Mouse (Mus musculus) thymus, adult 2 months (tissue): ENCODE measurements around the gene Svop. TPM values are rescaled to one million over a fixed set of nuclear protein-coding genes. Genes with fewer than 3 reads are reported as not detected.

Source experiments
- DNase-seq: peaks from one replicate; pipeline ENCODE4 v3.0.0; 2021
- H3K27ac ChIP-seq: fragments of 200-500 bp; 2 replicates; pipeline ENCODE4 v1.5.1; 2012; ENCODE audit warnings: low read length, control low read depth; ENCODE audit not compliant: control insufficient read depth, insufficient read depth
- H3K27me3 ChIP-seq: fragments of 200-500 bp; 2 replicates; pipeline ENCODE4 v1.6.1; 2012; ENCODE audit warnings: mild to moderate bottlenecking, low read length, moderate library complexity, mixed read lengths; ENCODE audit not compliant: control insufficient read depth, insufficient read depth
- H3K36me3 ChIP-seq: fragments of 200-500 bp; 2 replicates; pipeline ENCODE4 v1.6.1; 2012; ENCODE audit warnings: mild to moderate bottlenecking, low read length, moderate library complexity; ENCODE audit not compliant: control insufficient read depth, insufficient read depth
- H3K4me1 ChIP-seq: fragments of 200-500 bp; replicated peaks from 2 replicates; pipeline ENCODE4 v1.6.1; 2012; ENCODE audit warnings: low read length; ENCODE audit not compliant: control insufficient read depth, insufficient read depth
- H3K4me3 ChIP-seq: fragments of 200-500 bp; 2 replicates; pipeline ENCODE4 v1.5.1; 2012; ENCODE audit warnings: mild to moderate bottlenecking, low read length, control low read depth, moderate library complexity; ENCODE audit not compliant: control insufficient read depth, insufficient read depth
- CTCF ChIP-seq: fragments of 200-500 bp; IDR thresholded peaks from 2 replicates; pipeline ENCODE4 v1.5.1; 2012; ENCODE audit warnings: mild to moderate bottlenecking, control low read depth, low read length, moderate library complexity, borderline replicate concordance; ENCODE audit not compliant: control insufficient read depth, poor library complexity, insufficient read depth; ENCODE audit errors: extremely low read depth
- POLR2A ChIP-seq: fragments of 200-500 bp; IDR thresholded peaks from 2 replicates; pipeline ENCODE4 v1.6.1; 2012; ENCODE audit warnings: mild to moderate bottlenecking, low read length, control low read depth, moderate library complexity; ENCODE audit not compliant: control insufficient read depth, poor library complexity, insufficient read depth; ENCODE audit errors: extremely low read depth
- WGBS: fragments of 180-500 bp; shearing (Covaris S2); methylation state at CpG from one replicate; pipeline ENCODE4 v1.1.7; 2018; 5-methylcytosine and 5-hydroxymethylcytosine counted together
- polyA plus RNA-seq: library from polyadenylated mRNA; depleted of rRNA; stranded (reverse); fragments of >200 nt; gene quantifications from 2 replicates; pipeline ENCODE4 v1.2.3, GENCODE M21; 2012

Gene Svop
- polyA plus RNA-seq, 1 experiment = 0.05 TPM

DNA sequence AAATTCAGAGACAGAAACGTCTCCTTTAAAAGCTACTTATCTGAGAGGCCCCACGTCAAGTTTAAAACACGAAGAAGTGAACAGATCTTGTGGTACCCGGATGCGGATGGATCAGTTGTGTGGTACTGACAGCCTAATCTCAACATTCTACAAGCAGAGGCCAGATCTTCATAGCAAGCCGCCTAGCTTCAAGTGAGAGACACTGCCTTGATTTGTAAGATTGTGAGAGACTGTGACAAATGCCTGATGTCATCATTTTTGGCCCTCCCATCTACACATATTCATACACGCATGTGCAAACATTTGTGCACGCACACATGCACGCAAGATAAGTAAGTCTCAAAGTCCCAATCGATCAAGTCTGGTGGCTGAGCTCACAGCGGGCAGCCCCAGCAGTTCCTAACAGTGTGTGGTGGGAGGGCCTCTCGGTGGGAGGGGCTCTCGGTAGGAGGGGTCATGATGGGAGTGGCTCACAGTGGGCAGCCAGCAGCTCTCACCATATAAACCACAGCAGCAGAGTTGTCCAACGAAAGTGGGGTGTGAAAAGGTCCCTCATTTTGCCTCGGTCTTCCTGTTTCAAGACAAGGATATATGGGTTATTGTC lies 49.9 kb downstream of the Svop start:
- TF ChIP-seq CTCF = no peak
- Histone ChIP-seq H3K27ac (no peak overlapping the region), H3K27me3 (no peaks in the 10 kb centered on the region), H3K36me3 (no peaks in the 10 kb centered on the region), H3K4me1 (no peaks in the 10 kb centered on the region), H3K4me3 (no peak overlapping the region)
- DNase-seq = peak; percentile 6
- WGBS = 21% methylated on average over 15 of the region's 15 CpGs

DNA sequence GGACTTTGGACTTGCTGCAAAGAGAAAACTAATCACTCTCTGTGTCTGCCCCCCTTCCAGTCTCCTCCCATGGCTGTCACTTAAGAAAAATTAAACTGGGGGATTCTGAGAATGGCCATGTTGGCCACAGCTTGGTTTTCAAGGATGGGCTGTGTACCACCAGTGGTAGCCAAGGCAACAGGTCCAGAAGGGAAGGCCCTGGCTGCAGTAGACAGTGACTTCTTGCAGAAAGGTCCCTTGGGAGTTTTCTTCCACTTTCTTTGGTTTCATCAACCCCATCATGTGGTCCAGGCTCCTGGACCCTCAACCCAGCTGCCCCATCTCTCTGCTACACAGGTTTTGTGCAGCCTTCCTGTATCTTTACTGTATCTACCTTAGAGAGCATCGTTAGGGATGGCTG lies 50.5 kb downstream of the Svop start:
- 80% methylated on average over 1 of the region's 1 CpGs for WGBS
- no peak overlapping the region for H3K27ac ChIP-seq

DNA sequence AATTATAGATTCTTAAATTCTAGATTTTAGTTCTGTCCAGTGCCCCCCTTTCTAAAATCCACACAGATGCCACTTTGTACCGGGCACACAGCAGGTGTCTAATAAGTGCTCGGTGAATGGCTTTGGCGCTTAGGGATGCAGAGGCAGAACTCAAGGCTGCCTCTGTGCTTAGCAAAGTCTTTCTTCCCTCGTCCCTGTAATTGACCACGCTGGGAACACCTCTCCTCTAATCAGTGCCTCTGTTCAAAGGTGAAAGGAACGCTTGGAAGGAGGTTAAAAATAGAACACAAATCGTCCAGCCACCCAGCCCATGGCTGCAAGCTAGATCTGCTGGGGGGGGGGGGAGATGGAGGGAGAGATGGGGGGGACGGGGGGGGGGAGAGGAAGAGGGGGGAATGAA lies 50.9 kb downstream of the Svop start:
- WGBS = 51% methylated on average over 7 of the region's 8 CpGs
- DNase-seq = no peak
- H3K27me3 ChIP-seq = no peaks in the 10 kb centered on the region

More for the DNA sequence above, 50.5 kb downstream of the Svop start:
- H3K27me3 ChIP-seq = no peaks in the 10 kb centered on the region
- no peak for TF ChIP-seq POLR2A
- no peak for DNase-seq
- H3K4me3 ChIP-seq = no peak overlapping the region
- no peaks in the 10 kb centered on the region for H3K36me3 ChIP-seq
- H3K4me1 ChIP-seq = no peaks in the 10 kb centered on the region

DNA sequence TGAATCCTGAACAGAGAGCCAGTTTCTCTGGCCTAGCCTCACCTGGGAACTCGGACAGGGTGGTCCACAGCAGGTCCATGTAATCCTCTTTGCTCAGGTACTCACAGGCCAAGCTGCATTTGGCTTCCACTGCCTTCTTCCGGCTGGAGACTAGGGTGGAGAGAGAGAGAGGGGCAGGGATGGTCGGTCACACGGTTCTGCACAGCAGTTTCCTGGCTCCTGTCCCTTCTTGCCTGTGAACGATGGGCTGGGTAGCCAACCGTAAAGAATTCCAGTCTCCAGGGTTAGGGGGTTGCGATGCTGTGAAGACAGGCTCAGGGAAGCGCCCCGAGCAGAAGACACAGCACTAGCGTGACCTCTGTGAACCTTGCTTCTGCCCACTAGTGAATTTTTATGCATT lies 56.3 kb downstream of the Svop start:
- no peak overlapping the region for H3K4me3 ChIP-seq
- no peaks in the 10 kb centered on the region for H3K4me1 ChIP-seq
- WGBS = 85% methylated on average over 10 of the region's 10 CpGs
- H3K27me3 ChIP-seq = no peaks in the 10 kb centered on the region
- no peaks in the 10 kb centered on the region for H3K36me3 ChIP-seq
- H3K27ac ChIP-seq = no peak overlapping the region
- no peak for TF ChIP-seq CTCF
- TF ChIP-seq POLR2A = no peak
- DNase-seq = no peak

More for the DNA sequence above, 50.9 kb downstream of the Svop start:
- no peak overlapping the region for H3K4me3 ChIP-seq
- no peaks in the 10 kb centered on the region for H3K4me1 ChIP-seq
- no peaks in the 10 kb centered on the region for H3K36me3 ChIP-seq
- TF ChIP-seq CTCF (no peak), POLR2A (no peak)
- no peak overlapping the region for H3K27ac ChIP-seq

DNA sequence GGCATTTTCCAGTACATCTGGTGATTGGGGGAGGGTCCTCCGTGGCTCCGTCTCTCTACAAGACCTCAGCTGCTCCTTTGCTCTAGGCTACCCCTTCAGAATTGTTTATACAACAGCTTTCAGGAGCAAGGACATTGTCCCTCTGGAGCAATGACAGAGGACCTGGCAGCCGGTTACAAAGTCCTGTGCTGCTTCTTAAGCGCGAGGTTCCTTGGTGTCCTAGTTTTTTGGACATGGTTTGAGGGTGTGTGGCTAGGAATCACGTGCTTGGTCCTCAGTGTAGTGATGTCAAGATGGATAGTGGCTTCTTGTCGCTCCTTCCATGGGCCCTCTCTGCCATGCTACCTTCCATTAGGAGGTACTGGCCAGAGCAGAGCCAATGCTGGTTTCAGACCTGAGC lies 57.0 kb downstream of the Svop start:
- WGBS = 90% methylated on average over 7 of the region's 7 CpGs
- TF ChIP-seq POLR2A (no peak), CTCF (no peak)
- H3K27ac ChIP-seq = no peak overlapping the region
- no peak overlapping the region for H3K4me3 ChIP-seq
- DNase-seq = no peak
- H3K27me3 ChIP-seq = no peaks in the 10 kb centered on the region
- no peaks in the 10 kb centered on the region for H3K4me1 ChIP-seq
- no peaks in the 10 kb centered on the region for H3K36me3 ChIP-seq

DNA sequence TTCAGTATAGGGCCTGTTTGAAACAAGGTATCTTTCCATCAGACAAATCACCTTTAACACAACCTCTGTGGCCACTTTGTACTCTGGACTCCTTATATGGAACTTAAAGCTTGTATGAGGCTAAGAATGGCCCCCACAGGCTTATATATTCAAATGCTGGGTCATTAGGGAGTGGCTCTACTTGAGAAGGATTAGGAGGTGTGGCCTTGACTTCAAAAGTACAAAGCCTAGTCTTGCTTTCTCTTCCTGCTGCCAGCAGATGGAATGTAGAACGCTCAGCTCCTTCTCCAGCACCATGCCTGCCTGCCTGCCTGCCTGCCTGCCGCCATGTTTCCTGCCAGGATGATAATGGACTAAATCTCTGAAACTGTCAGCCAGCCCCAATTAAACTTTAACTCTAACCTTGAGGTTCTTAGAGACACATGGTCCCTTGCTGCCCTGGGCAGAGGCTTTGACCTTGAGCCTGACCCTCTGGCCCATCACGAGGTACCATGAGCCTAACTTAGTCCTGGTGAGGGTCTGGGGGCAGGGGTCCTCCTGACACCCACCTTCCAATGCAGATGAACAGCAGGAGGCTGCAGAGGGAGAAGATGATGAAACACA lies 59.1 kb downstream of the Svop start:
- no peak for DNase-seq

DNA sequence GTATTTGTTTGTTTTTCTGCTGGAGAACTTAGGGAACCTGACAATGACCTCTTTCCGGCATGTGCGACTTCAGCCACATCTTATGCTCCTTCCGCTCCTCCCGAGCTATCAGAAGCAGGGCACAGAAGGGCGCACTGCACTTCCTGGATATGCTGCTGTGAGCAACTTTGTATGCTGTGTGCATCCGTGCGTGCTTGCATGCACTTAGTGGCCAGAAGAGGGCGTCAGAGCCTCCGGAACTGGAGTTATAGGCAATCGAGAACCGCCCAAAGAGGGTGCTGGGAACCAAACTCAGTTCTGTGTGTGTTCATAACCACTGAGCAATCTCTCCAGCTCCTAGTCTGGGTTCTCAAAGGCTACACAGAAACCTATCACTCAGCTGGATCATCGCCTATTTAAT lies 60.7 kb downstream of the Svop start:
- whole genome bisulfite sequencing = 93% methylated on average over 12 of the region's 12 CpGs
- H3K27ac ChIP-seq = no peak overlapping the region
- H3K4me1 ChIP-seq = no peaks in the 10 kb centered on the region
- no peaks in the 10 kb centered on the region for H3K36me3 ChIP-seq
- TF ChIP-seq CTCF (no peak), POLR2A (no peak)
- DNase-seq = no peak
- H3K27me3 ChIP-seq = no peaks in the 10 kb centered on the region
- H3K4me3 ChIP-seq = no peak overlapping the region

More for the DNA sequence above, 59.1 kb downstream of the Svop start:
- H3K4me3 ChIP-seq = no peak overlapping the region
- 91% methylated on average over 3 of the region's 3 CpGs for WGBS
- TF ChIP-seq POLR2A (no peak), CTCF (no peak)
- no peak overlapping the region for H3K27ac ChIP-seq
- H3K4me1 ChIP-seq = no peaks in the 10 kb centered on the region
- H3K27me3 ChIP-seq = no peaks in the 10 kb centered on the region
- no peaks in the 10 kb centered on the region for H3K36me3 ChIP-seq

DNA sequence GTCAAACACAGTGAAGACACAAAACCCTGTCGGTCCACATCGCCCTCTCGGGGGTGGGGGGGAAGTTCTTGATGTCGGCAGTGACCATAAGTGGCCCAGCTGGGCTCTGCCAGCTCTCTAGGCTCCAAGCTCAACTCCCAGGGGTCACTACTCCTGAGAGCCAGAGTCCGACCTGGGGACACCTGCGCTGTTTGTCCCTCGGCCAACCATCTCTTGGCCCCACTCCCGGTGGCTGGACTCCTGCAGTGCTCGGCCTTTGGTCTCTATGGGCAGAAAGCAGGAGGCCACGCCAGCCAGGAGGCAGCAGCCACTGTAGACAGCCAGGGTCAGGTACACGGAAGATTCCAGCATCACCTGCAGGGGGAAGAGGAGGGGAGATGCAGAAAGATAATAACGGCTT lies 63.3 kb downstream of the Svop start:
- Histone ChIP-seq H3K4me3 (no peak overlapping the region), H3K27ac (no peak overlapping the region), H3K4me1 (no peaks in the 10 kb centered on the region), H3K36me3 (no peaks in the 10 kb centered on the region), H3K27me3 (no peaks in the 10 kb centered on the region)
- TF ChIP-seq CTCF (no peak), POLR2A (no peak)
- DNase-seq = no peak
- WGBS = 88% methylated on average over 12 of the region's 12 CpGs
